Mouse (Mus musculus) ZHBTc4 (cell line): Measurements from ENCODE around the gene Hyal2.
"Not testable (repeated sequence)": the region's sequence is repeated elsewhere in the genome, so short reads cannot be mapped to it uniquely, and the experiment has no call there.

Source experiments
- DNase-seq: peaks from one replicate; pipeline ENCODE4 v3.0.0-alpha.2; 2011; ENCODE audit warnings: low read depth, low spot score

The Hyal2 gene

DNA sequence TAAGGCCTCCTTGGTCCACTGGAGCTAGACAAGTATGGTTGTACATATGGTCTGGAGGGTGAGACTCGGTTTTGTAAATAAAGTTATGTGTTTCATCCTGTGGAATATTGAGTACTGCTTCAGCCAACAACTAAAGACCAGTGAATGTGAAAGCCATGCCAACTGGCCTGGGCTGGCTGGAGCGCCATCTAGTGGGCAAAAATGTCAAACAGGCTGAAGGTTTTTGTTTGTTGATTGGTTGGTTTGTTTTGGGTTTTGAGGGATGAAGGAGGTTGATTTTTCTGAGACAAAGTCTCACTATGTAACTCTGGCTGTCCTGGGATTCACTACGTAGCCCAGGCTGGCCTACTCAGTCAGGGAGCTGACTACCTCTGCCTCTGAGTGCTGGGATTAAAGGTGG, 22.1 kb upstream of the Hyal2 start:
- peak; percentile 83 for DNase-seq

DNA sequence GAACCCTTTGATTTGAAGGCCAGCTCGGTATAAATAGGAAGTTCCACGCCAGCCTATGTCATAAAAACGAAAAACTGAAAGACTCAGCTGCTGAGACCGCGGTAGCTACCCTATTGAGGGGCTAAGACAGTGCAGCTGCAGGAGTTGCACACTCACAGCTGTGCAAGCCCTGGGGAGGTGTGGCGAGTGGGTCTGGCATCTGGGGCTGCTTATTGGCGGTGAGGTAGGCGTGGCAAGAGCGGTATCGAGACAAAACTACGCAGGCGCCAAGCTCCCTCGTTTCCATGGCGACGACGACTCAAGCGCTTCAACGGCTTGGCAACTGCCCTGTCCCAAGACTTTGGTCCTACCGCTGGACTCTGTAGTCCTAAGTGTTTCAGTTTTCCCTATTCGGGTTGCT, 20.7 kb upstream of the Hyal2 start, which contains the start of gene Zmynd10:
Gene Zmynd10 (plus strand): TSS at position 273 of the 400 bp plus-strand sequence.
- DNase-seq, result peak; percentile 90

DNA sequence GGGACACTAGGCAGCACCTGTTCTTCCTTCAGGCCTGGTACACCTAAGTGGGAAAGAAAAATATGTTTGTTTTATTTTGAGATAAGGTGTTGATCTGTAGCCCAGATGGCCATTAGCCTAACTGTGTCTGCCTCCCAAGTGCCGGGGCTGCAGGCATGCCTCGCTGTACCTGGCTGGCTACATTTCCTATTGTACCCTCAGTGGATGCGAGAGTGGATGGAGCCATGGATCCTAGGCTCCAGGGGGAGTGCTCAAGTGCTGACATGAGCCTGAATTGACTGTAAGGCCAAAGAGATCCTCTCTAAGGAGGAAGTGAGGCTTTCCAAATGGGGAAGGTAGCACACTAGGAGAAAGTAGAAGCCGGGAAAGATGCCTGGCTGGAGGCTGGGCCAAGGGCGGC, 19.8 kb upstream of the Hyal2 start:
- DNase-seq, result no peak

DNA sequence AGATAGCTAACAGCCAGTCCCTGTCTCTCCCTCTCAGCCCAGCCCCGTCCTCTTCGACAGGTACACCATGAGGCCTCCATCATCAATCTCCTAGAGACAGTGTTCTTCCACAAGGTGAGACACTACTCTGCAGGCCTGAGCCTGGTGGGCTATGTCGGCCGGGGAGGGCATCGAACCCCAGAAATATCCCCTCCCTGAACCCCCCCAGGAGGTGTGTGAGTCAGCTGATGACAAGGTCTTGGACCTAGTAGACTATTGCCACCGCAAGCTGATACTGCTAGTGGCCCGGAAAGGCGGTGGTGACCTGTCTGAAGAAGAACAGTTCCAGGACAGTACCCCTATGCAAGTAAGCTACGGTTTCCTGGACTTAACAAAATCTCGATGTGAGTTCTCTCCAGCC, 18.9 kb upstream of the Hyal2 start:
- DNase-seq, result no peak

DNA sequence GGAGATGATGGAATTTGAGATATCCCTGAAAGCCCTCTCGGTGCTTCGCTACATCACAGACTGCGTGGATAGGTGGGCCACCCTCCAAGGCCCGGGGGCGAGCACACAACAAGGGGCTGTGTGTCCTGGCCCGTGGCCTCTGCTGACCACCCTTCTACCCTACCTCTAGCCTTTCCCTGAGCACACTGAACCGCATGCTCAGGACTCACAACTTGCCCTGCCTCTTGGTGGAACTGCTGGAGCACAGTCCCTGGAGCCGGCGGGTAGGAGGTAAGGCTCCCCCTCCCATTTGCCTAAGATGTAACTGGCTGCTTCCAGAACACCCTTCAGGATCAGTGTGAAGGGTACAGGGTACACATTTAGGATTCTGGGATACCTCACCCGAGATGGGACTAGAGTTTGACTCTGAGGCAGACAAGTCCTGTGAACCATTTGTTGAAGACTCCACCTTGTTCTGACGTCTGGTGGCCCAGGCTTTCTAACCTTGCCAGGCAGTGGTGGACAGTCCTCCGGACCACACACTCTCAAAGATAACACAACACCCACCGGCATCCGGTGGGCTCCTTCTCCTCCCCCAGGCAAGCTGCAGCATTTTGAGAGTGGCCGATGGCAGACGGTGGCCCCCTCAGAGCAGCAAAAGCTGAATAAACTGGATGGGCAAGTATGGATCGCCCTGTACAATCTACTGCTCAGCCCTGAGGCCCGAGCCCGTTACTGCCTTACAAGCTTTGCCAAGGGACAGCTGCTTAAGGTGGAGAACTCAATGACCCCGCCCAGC, 18.3 kb upstream of the Hyal2 start:
- no peak for DNase-seq

DNA sequence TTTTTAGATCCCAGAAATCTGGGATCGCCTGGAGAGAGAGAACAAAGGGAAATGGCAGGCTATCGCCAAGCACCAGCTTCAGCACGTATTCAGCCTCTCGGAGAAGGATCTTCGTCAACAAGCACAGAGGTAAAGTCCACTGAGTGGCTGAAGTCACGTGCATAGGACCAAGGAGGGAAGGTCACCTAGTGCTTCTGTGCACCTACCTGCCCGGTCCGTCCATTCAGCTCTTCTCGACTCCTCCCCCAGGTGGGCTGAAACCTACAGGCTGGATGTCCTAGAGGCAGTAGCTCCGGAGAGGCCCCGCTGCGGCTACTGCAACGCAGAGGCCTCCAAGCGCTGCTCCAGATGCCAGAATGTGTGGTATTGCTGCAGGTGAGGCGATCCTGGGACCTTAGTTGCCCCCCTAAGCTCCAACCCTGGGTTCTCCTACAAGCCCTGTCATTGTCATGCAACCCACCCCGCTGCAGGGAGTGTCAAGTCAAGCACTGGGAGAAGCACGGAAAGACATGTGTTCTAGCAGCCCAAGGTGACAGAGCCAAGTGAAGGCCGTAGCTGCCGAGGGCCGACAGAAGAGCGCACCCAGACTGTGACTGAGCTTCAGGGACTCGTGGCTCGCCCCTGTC, 17.1 kb upstream of the Hyal2 start:
- peak; percentile 60 for DNase-seq

DNA sequence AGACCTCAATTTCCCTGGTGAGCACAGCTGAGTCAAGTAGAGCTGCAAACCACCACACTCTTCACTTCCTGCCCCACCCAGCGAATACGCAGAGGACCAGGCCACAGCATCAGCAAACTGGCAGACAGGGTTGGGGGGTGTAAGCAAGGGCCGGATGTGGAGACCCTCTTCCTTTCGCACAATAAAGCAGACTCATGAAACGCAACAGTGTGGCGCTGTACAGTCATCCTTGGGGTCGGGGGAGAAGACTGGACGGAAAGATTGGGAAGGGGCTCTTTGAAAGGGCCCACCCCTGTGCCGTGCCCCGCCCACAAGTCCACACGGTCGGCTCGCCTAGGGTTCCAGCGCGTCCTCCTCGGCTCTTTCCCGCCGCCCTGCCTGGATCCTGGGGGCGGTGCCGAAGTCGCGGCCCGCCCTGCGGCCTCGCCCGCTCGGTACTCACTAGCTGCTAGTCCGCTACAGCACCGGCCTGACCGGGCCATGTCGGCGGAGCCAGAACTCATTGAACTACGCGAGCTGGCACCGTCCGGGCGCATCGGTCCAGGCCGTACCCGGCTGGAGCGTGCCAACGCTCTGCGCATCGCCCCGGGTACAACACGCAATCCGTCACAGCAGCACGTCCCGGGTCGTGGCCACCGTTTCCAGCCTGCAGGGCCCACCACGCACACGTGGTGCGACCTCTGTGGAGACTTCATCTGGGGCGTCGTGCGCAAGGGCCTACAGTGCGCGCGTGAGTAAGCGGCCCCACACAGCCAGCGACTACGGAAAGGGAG, 16.4 kb upstream of the Hyal2 start, which contains the start of gene Rassf1:
Gene Rassf1 (plus strand): TSS at position 439 of the 773 bp plus-strand sequence.
- DNase-seq, result peak; percentile 63

DNA sequence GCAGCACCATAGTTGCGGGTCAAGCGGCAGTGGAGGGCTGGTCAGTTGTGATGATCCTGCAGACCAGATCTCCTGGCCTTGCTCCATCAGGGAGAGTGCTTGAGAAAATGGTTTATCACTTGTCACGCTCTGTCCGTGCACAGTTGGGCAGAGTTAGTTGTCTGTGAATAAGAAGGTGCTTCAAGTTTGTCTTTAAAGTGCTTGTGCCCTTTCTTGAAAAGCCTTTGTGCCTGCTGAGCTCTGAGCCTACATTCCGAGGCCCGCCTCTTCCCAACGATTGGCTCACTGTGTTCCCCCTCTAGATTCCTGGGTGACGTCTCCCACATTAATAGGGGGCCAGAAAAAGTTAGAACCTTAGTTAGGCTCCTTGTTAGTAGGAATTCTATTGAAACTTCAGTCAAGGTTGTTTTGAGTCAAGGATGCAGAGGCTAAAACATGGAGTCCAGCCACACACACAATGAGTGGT, 15.8 kb upstream of the Hyal2 start:
- no peak for DNase-seq

DNA sequence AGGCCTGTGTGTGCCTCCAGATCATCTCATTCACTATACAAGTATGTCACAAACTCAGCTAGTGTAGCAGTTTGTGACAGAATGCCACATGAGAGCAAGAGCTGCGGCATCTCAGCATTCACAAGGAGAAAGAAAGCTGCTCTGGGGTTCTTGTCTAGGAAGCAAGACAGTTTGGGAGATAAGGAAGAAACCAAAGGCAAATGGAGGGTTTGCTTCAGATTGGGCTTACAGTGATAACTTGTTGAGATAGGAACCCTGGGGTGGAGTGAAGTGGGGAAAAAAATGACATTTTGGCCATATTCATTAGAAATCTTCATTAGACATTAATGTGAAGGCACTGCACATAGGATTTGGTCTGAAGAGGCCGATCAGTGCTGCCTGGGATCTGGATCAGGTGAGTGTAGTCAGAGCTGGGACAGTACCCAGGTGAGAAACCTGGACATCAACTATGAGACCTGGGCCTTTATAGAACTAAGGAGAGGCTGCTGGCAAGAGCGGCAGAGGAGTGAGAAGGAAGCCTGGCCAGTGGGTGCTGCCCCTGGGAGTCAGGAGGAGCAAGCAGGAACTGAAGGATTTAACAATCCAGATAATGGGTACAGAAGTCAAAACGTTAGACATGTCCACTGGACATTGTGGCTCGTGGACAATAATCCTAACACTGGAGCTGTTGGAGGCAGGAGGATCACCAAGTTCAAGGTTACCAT, 14.9 kb upstream of the Hyal2 start:
- no peak for DNase-seq

DNA sequence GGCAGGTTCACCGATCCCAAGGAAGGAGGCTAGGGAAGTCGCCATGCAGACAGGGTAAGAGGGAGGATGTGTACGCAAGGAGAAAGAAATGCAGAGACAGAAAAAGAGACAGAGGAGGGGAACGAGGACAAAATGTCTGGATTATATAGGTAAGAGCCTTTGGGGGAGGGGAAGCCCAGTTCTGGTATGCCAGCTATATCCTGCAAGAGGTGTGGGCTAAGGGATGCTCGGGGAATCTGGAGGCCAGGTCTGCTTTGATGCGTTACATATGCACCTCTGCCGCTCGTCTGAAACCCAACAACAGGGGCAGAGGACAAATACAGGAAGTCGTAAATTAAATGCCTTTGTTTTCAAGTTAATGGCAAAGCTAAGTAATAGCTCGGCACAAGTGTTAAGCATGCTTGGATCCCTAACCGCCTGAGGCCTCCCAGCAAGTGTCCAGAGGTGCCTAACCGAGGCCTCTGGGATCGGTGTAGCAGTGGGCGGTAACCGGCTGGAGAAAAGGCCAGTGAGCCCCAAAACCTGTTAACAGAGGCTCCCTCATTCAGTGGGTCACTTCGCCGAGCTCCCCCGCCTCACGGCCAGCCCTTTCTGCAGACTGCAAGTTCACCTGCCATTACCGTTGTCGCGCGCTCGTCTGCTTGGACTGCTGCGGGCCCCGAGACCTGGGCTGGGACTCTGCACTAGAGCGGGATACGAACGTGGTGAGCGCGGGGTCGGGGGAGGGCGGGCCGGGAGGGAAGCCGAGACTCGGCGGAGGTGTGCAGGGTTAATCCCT, 14.0 kb upstream of the Hyal2 start:
- DNase-seq, result no peak

DNA sequence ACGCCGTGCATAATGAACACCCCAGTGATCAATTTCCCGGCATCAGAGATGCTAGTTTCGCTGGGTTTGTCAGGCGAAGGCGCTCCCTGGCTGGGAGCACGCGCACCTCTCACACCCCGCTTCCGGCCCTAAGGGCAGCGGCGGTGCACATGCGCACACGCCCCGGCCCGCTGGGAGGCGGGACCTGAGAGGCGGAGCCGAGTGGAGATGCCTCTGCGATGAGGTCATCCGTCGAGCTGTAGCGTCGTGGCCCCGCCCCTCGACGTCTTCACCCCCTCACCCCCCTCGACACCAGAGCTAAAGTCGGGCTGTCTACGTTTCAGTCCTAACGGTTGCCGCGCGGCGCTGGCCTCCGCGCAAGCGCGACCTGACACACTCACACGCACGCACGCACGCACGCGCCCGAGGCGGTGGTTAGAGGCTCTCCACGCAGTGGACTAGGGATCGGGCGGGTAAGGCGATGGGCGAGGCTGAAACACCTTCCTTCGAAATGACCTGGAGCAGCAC, 13.4 kb upstream of the Hyal2 start:
- peak; percentile 99 for DNase-seq

DNA sequence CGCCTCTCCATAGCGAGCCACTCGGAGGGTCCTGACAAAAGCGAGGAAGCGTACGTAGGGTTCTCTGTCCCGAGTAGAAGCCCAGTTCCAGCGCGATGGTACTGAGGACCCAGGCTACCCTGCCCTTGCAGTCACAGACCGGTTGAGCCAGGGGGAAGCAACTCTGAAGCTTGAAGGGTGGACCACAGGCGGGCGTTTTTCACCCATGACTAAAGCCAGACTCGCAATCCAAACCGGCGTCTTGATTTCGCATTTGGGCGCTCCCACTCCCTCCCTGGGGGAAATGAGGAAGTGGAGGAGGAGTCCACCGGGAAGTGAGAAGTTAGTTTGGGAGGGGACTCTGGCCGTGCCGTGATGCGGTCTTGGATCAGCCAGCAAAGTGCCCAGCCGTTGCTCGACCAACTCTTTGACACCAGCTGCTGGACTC, 12.7 kb upstream of the Hyal2 start:
- DNase-seq, result peak; percentile 82

DNA sequence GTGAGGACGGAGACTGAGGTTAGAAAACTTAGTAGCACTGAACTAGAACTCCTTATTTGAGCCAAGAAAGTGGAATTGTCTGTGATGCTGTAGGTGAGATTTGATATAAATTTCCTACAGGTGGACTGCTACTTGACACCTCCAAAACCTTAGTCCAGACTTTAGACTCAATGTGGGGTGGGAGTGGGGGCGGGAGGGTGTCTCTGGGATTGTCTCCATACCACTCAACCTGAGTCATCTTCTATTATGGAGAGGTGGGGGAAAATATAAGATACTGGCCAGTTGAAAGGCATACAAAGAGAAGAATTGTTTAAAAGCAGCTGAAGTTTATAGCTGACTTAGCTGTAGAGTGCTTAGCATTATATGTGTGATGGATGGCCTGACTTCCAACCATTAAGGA, 12.0 kb upstream of the Hyal2 start:
- no peak for DNase-seq

DNA sequence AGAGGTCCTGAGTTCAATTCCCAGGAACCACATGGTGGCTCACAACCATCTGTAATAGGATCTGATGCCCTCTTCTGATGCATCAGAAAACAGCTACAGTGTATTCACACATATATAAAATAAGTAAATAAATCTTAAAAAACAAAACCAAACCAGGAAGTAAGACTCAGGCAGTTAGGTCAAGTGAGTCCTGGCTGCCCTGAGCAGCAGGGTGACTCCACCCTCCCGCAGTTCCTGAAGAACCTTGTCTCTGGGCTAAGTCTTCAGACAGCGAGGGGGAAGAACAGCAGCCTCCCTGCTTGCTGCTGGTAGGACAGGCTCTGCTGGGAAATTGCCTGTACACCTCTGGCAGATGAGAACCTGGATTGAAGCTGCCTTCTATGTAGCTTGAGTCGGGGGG, 11.4 kb upstream of the Hyal2 start:
- no peak for DNase-seq

DNA sequence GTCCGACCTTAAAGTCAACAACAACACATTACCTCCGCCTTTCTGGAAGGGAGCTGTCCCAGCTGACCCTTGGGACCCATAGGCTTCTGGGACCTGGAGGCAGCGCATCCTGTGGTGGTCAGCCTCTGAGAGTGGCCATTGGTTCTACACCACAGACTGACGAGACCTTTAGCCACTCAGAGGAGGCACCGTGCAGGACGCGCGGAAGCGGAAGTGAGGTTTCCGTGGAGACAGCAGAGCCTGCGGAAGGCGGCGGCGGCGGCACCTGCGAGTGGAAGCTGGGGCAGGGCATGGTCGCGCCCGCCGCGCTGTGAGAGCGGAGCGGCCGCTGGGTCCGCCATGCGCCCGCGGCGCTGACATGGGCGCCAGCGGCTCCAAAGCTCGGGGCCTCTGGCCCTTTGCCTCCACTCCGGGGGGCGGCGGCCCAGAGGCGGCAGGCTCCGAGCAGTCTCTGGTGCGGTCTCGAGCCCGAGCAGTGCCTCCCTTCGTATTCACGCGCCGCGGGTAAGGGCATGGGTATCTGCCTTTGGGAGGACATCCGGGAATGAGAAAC, 4.6 kb upstream of the Hyal2 start, which contains the start of gene Tusc2:
Gene Tusc2 (plus strand): TSS at position 227 of the 553 bp plus-strand sequence.
- peak; percentile 96 for DNase-seq

DNA sequence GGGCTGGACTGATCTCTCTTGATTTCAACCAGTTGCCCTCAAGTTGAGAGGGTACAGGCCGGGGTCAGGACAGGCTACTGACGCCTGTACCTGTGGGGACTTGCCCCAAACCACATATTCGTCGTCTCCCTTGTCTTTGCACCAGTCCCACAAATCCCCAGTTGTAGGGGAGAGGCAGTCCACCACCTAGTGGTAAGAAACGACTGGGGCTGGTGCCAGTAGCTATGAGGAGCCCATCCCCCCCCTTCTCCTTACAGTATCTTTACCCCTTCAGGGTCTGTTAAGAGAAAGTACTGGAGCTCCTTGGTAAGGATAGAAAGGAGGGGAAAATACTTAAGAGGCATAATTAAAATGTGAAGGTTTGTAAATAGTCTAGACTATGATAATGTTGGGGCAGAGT, 2.2 kb upstream of the Hyal2 start:
- DNase-seq, result not testable (repeated sequence)

DNA sequence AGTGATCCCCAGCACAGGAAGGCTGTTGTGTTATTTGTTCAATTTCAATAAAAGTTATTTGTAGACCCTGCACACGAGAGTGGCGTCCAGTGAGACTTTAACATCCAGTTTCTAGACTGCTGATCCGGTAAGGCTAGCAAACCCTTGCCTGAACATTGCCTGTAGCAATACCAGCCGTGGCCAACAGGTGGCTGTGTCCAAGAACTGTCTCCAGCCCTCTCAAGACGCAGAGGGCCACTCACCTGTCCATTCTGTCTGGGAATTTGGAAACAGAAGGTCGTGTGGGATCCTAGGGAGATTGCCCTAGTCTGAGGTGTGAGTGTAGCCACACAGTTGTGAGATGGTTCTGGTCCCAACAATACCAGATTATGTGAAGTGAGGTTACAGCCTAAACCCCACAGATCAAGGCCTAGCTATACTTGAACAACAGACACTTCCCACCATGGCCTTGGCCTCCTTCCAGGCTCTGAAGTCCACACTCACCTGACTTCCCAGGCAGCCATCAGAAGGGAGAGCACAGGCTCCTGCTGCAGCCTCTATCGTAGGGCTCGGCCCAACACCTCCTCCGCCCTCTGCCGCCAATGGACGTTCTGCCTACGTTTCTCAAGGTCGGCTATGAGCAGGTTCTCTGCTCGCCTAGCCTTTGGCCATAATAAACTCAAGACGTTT, 1.6 kb upstream of the Hyal2 start:
- DNase-seq, result peak; percentile 78

DNA sequence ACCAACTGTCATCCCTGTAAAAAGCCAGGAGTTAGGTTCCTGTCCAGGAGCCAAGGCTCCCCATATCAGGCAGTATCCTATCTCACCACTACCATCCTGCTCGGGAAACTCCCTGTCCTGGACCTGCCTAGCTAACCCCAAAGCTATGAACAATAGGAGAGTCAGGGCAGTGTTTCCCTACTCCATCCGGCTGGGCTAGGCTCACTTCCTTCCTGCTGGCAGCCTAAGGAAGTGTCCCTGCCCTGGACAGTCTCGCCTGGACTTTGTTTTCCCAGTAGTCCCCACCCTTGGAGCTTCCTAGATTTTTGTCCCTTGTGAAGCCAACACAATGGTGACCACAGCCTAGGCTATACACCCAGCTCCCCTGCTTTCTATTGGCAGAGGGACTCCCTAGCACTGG, 890 bp upstream of the Hyal2 start:
- no peak for DNase-seq
